Mouse (Mus musculus) forebrain, embryonic 11.5 days (tissue): ENCODE measurements around the gene Arid5b. TPM values are rescaled to one million over a fixed set of nuclear protein-coding genes. Genes with fewer than 3 reads are reported as not detected.

ENCODE experiments used
- ATAC-seq: fragments of 200-750 bp; cut with Nextera tagmentation; replicated peaks from 2 replicates; pipeline ENCODE4 v1.8.0; 2017; ENCODE audit warnings: moderate TSS enrichment; ENCODE audit not compliant: low FRiP score
- DNase-seq: peaks from one replicate; pipeline ENCODE4 v3.0.0-alpha.2; 2017; ENCODE audit warnings: low spot score
- H3K27ac ChIP-seq: fragments of 300-500 bp; sonication (generic); 2 replicates; pipeline ENCODE4 v1.5.1; 2014; ENCODE audit warnings: low read depth, low read length
- H3K27me3 ChIP-seq: fragments of 300-500 bp; sonication (generic); 2 replicates; pipeline ENCODE4 v1.6.1; 2014; ENCODE audit warnings: mild to moderate bottlenecking, low read length, mixed read lengths; ENCODE audit not compliant: control insufficient read depth, insufficient read depth
- H3K36me3 ChIP-seq: fragments of 300-500 bp; sonication (generic); 2 replicates; pipeline ENCODE4 v1.6.1; 2014; ENCODE audit warnings: mild to moderate bottlenecking, low read length, moderate library complexity, mixed read lengths; ENCODE audit not compliant: control insufficient read depth, insufficient read depth
- H3K4me1 ChIP-seq: fragments of 300-500 bp; sonication (generic); replicated peaks from 2 replicates; pipeline ENCODE4 v1.6.1; 2014; ENCODE audit warnings: low read length, mixed read lengths; ENCODE audit not compliant: control insufficient read depth, insufficient read depth
- H3K4me2 ChIP-seq: fragments of 300-500 bp; sonication (generic); 2 replicates; pipeline ENCODE4 v1.6.1; 2014; ENCODE audit warnings: low read depth, mild to moderate bottlenecking, low read length, moderate library complexity, mixed read lengths; ENCODE audit not compliant: severe bottlenecking
- H3K4me3 ChIP-seq: fragments of 300-500 bp; sonication (generic); 2 replicates; pipeline ENCODE4 v1.5.1; 2014; ENCODE audit warnings: low read depth, low read length
- H3K9ac ChIP-seq: fragments of 300-500 bp; sonication (generic); 2 replicates; pipeline ENCODE4 v1.6.1; 2014; ENCODE audit warnings: low read length
- H3K9me3 ChIP-seq: fragments of 300-500 bp; sonication (generic); 2 replicates; pipeline ENCODE4 v1.6.1; 2016; ENCODE audit warnings: low read length, mixed read lengths; ENCODE audit not compliant: control insufficient read depth
- WGBS: fragments of 180-500 bp; shearing (Covaris S2); extraction: QIAGEN DNeasy Blood & Tissue Kit; methylation state at CpG from one replicate; pipeline ENCODE4 v1.1.7; 2014; 5-methylcytosine and 5-hydroxymethylcytosine counted together
- polyA plus RNA-seq: library from polyadenylated mRNA; unstranded; fragments of >200 nt; fragmentation: Nextera tagmentation; extraction: Ambion mirVana; gene quantifications from 2 replicates; pipeline ENCODE4 v1.2.1, GENCODE M21; 2014

Gene Arid5b
- polyA plus RNA-seq, 1 experiment from 2014 or later: 17.1 TPM

DNA sequence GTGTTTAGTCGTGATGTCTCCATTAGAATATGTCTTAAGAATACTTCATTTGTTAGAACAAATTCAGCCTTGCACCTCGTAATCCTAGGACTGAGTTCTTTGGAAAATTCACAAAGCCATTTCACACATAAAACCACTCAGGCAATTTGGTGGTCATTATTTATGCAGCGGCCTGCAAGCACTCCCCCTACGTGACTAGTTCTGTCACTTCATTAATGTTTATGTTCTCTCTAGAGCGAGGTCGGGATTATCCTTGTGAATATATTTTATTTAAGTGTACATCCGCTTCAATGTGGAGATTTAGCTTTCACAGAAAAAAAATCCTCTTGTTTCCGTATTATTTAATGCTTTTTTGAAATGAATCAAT, 217.3 kb downstream of the Arid5b start:
- WGBS: 54% methylated on average over 8 of the region's 8 CpGs
- Histone ChIP-seq H3K27me3 (no peaks in the 10 kb centered on the region), H3K9me3 (no peaks in the 10 kb centered on the region), H3K4me3 (no peak overlapping the region), H3K4me2 (no peak overlapping the region), H3K4me1 (no peaks in the 10 kb centered on the region; the same call in 1 of the 2 replicates), H3K9ac (no peak overlapping the region), H3K36me3 (no peaks in the 10 kb centered on the region), H3K27ac (no peak overlapping the region)
- DNase-seq: no peak
- ATAC-seq: no peak

DNA sequence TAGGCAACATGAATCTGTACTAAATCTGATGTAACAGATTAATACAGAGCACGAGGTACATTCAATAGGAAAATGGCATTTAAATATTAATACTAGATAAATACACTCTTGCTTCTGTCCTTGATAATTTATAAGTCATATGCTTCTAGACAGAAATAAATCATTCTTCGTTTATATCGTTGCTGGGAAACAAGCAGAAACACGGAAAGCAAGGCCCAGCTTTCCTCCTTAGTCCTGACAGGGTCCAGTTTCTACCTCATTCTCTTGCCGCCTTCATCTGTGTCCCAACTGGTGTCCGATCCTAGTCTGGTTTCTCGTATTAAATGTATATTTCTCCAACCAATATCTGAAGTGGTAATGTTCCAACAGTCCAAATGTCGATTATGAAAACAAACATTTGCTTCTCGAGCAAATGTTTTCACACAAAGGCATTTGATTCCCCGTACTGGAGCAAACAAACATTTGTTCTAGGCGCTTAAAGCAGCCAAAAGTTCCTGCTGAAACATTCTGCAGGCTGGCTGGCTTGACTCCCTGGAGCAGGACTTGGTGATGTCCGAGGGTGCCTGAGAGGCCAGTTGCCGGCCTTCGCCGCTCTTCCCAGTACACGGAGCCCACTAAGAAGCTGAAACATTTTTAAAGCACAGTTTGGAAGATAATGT, 217.8 kb downstream of the Arid5b start:
- Histone ChIP-seq H3K4me1 (no peaks in the 10 kb centered on the region; the same call in 1 of the 2 replicates), H3K36me3 (no peaks in the 10 kb centered on the region), H3K4me2 (no peak overlapping the region), H3K27ac (no peak overlapping the region), H3K4me3 (no peak overlapping the region), H3K9ac (no peak overlapping the region), H3K27me3 (no peaks in the 10 kb centered on the region), H3K9me3 (no peaks in the 10 kb centered on the region)
- ATAC-seq (no peak), DNase-seq (no peak)
- WGBS: 76% methylated on average over 16 of the region's 16 CpGs

- 95% methylated on average over 1 of the region's 1 CpGs for WGBS
- H3K9ac ChIP-seq: no peak overlapping the region
- H3K4me2 ChIP-seq: no peak overlapping the region
- H3K36me3 ChIP-seq: no peaks in the 10 kb centered on the region
- no peak for DNase-seq
- H3K9me3 ChIP-seq: no peaks in the 10 kb centered on the region
- H3K4me1 ChIP-seq: no peaks in the 10 kb centered on the region
- H3K27me3 ChIP-seq: no peaks in the 10 kb centered on the region
- no peak overlapping the region for H3K4me3 ChIP-seq
- H3K27ac ChIP-seq: no peak overlapping the region
- ATAC-seq: no peak
Observed at GRCm38 (mm10) chr10:68058378-68058777, 220.2 kb downstream of the Arid5b start.

DNA sequence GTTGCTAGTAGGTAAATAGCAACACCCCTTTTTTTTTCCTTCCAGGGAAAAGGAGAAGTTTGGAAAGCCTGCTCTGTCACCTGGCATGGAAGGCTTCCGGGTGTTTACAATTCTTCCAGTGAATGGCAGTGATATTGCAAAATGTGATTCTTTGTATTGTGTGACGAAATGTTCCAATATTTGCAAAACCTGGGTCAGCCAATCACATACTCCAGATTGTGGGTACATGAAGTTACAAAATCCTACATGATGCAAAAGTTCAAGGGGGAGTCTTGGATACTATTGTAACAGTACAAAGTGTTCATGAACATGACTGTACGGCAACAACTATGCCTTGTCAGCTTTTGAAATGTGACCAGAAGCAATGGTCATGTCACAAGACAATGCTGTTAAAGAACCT, 220.7 kb downstream of the Arid5b start:
- 88% methylated on average over 3 of the region's 3 CpGs for WGBS

GRCm38 (mm10) chr10:68054706-68055105, 223.8 kb downstream of the Arid5b start:
- Histone ChIP-seq H3K27me3 (no peaks in the 10 kb centered on the region), H3K27ac (no peak overlapping the region), H3K4me2 (no peak overlapping the region), H3K9me3 (no peaks in the 10 kb centered on the region), H3K4me1 (no peaks in the 10 kb centered on the region), H3K4me3 (no peak overlapping the region), H3K36me3 (no peaks in the 10 kb centered on the region; the same call in 1 of the 2 replicates), H3K9ac (no peak overlapping the region)
- DNase-seq (no peak), ATAC-seq (no peak)
- WGBS: 91% methylated on average over 6 of the region's 6 CpGs

More for the DNA sequence above, 220.7 kb downstream of the Arid5b start:
- no peak for DNase-seq
- H3K4me2 ChIP-seq: no peak overlapping the region
- no peaks in the 10 kb centered on the region for H3K36me3 ChIP-seq
- H3K4me1 ChIP-seq: no peaks in the 10 kb centered on the region
- H3K27me3 ChIP-seq: no peaks in the 10 kb centered on the region
- no peak overlapping the region for H3K4me3 ChIP-seq
- no peak overlapping the region for H3K27ac ChIP-seq
- no peak overlapping the region for H3K9ac ChIP-seq
- no peaks in the 10 kb centered on the region for H3K9me3 ChIP-seq
- no peak for ATAC-seq

GRCm38 (mm10) chr10:68054131-68054530, 224.4 kb downstream of the Arid5b start:
- Histone ChIP-seq H3K4me1 (no peaks in the 10 kb centered on the region), H3K36me3 (no peaks in the 10 kb centered on the region; the same call in 1 of the 2 replicates), H3K27me3 (no peaks in the 10 kb centered on the region), H3K9ac (no peak overlapping the region), H3K9me3 (no peaks in the 10 kb centered on the region), H3K4me2 (no peak overlapping the region), H3K27ac (no peak overlapping the region), H3K4me3 (no peak overlapping the region)
- 91% methylated on average over 5 of the region's 5 CpGs for WGBS
- ATAC-seq: no peak
- no peak for DNase-seq

DNA sequence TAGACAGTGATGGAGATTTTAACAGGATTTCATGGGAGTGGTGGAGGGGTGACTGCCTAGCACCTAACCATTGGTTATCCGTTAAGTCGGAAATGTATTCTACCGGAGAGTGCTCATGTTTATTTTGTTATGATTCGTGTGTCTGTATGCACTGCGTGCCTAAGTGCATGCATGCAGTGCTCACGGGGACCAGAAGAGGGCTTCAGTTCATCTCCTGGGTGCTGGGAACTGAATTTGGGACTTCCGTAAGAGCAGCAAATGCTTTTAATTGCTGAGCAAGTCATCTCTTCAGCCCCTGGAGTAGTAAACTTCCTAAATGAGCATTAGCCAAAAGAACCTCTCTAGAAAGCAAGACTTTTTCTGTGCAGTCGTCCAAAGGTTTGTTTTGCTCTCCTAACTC, 226.2 kb downstream of the Arid5b start:
- no peaks in the 10 kb centered on the region for H3K27me3 ChIP-seq
- H3K27ac ChIP-seq: no peak overlapping the region
- 87% methylated on average over 8 of the region's 8 CpGs for WGBS
- DNase-seq (no peak), ATAC-seq (no peak)
- no peak overlapping the region for H3K4me3 ChIP-seq
- no peaks in the 10 kb centered on the region for H3K4me1 ChIP-seq
- no peak overlapping the region for H3K9ac ChIP-seq
- H3K9me3 ChIP-seq: no peaks in the 10 kb centered on the region
- no peaks in the 10 kb centered on the region; the same call in 1 of the 2 replicates for H3K36me3 ChIP-seq
- H3K4me2 ChIP-seq: no peak overlapping the region

DNA sequence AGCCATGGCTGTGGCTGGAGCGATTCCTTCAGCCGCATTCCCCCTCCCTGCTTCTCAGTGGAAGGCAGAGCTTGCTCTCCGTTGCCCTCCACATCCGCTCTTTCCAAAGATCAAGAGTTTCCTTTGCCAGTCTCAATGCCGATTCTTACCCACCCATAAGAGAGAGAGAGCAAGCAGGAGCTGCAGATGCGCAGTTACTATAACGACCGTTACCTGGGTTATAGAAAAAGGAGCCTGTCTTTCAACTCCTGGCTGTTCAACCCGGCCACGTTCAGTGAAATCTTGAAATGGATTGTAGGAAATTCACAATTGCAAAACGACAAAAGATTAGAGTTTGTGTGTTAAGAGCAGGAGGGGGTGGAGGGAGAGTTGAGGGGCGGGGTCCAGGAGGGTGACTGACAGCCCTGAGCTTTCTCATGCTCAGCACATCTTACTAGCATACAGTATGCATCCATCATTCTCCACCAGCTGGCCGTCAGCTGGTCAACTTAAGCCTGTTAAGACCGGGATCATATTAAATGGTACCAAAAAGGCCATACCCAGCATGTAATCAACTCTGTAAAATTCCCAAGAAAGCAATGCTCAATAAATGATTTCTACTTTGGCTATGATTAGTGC, 227.1 kb downstream of the Arid5b start:
- Histone ChIP-seq H3K27me3 (no peaks in the 10 kb centered on the region), H3K4me2 (no peak overlapping the region), H3K4me1 (no peaks in the 10 kb centered on the region), H3K4me3 (no peak overlapping the region), H3K9me3 (no peaks in the 10 kb centered on the region), H3K27ac (no peak overlapping the region), H3K36me3 (no peaks in the 10 kb centered on the region; the same call in 1 of the 2 replicates), H3K9ac (no peak overlapping the region)
- ATAC-seq: no peak
- DNase-seq: no peak
- WGBS: 89% methylated on average over 14 of the region's 14 CpGs

DNA sequence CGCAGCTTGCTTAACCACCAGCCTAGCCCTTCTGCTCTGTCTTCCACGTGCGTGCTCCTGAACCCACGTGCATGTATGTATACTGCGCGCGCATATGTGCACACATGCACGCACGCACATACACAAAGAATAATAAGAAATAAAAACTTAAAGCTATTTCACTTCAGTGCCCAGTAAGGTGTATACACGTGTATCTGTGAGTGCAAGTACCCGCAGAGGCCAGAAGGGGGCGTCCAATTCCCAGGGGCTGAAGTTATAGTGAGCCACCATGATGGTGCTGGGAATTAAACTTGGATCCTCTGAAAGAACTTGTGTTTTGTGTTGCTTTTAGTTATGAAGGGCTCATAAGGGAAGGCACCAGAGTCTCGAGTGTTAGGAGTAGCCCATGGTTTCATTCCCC, 227.7 kb downstream of the Arid5b start:
- H3K27ac ChIP-seq: no peak overlapping the region
- H3K36me3 ChIP-seq: no peaks in the 10 kb centered on the region; the same call in 1 of the 2 replicates
- H3K9me3 ChIP-seq: no peaks in the 10 kb centered on the region
- H3K4me1 ChIP-seq: no peaks in the 10 kb centered on the region
- H3K4me3 ChIP-seq: no peak overlapping the region
- no peaks in the 10 kb centered on the region for H3K27me3 ChIP-seq
- ATAC-seq (no peak), DNase-seq (no peak)
- no peak overlapping the region for H3K9ac ChIP-seq
- H3K4me2 ChIP-seq: no peak overlapping the region
- WGBS: 89% methylated on average over 13 of the region's 13 CpGs
